Mouse (Mus musculus): ENCODE results near the gene Serpina6.

Gene Serpina6

DNA sequence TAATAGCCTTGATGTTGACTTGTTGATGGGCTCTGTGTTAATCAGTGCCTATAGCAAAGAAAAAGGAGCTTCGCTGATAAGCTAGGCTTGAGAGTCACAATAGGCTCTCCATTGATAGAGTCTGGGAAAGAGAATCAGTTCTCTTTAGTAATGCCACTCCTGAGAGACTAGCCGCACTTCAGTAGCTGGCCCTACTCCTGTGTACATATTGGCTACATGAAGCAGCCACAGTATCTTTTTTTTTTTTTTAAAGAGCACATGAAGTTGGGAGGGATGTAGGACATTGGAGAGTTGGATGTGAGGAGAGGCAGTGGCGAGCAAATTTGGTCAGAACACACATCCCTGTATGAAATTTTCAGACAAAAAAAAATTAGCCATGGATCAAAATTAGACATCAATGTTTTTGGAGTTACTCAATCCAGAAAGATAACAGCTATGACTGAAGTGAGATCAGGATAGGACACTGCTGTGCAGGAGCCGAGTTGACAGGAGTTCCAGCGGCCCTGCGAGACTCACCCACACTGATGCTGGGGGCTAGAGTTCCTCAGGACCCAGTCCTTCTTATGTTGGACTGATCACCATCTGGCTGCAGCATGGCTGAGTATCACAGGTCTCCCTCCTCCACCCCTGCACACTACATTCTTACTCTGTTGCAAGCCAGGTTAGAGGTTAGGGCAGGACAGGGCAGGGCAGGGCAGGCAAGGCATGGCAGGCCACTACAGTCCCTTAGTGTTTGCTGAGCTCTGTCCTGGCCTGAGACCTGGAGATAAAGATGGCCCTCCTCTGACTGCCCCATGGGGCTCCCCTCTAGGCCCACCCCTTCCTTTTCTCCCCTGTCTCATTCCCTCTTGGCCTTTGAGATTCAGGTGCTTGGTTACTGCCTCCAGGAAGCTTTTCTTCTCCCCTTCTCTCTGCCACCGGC lies 1.6 kb downstream of the Serpina6 start:
- no peak for DNase-seq (ENCODE audit: low read depth)

- no peak for DNase-seq (ENCODE audit: low read depth)
Measured at GRCm38 (mm10) chr12:103653836-103654235, 3.2 kb downstream of the Serpina6 start.

DNA sequence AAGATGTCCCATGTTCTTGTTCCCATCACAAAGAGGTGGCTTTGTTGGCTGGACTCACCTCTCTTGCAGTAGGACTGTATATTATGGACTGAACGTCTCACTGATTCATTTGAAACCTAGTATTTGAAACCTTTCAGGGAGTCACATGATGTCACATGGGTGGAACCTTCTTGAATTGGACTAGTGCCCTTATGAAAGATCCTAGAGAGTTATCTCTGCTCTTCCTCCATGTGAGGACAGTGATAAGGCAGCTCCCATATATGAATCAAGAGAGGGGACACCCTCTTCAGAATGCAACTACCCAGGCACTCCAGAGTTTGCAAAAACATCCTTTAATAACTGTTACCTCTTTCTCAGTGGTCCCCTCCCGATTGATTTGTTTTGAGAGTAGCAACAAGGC lies 10.7 kb downstream of the Serpina6 start:
- no peak for DNase-seq (ENCODE audit: low read depth)

DNA sequence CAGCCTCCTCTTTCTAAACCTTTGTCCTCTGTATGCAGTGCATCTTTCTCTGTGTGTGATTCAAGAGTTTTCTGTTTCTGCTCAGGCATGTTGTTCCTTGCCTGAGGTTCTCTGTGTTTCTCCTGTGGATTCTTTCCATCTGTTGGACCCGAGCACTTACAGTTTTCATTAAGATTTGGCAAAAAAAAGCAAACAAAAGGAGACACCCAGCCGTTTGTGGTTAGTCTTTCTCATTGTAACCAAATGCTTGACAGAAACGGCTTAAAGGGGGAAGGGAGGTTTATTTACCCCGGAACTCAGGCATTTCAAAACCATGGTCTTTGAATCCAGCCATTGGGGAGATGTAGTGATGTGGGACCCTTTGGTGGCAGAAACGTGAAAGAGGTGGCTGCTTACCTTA lies 12.4 kb downstream of the Serpina6 start:
- DNase-seq (ENCODE audit: low read depth): no peak

DNA sequence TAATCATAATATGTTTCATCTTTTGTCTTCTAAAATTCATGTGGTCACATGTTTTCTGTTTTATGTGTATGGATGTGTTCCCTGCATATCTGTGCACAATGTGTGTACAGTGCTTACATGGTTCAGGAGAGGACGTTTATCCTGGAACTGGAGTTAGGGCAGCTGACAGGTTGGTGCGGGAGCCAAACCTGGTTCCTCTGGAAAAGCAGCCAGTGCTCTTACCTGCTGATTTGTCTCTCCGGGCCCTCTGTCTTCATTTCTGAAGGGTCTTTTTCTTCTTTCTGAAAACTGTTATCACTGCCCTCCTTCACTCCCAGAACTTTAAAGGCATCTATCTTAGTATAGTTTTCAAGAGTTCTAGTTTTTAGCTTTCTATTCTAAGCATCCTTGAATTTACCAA lies 13.2 kb downstream of the Serpina6 start:
- no peak for DNase-seq (ENCODE audit: low read depth)

- no peak for DNase-seq (ENCODE audit: low read depth)
Measured at GRCm38 (mm10) chr12:103643336-103643735, 13.7 kb downstream of the Serpina6 start.

DNA sequence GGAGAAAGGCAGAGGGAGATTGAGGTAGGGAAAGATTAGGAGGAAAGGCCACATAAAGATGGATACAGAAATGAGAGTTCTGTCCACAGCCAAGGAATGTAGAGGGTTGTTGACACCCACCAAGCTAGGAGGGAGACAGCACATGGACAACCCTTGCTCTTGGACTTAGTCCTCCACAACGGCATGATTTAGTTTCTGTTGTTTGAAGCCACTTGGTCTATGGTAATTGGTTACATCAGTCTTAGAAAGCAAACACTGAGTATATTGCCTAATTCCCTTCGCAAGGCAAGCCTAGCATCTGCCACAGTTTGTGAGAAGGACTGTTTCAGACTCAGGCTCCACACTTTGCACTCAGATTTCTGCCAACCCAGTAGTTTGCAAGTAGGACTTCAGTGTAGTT lies 21.2 kb downstream of the Serpina6 start:
- no peak for DNase-seq (ENCODE audit: low read depth)

DNA sequence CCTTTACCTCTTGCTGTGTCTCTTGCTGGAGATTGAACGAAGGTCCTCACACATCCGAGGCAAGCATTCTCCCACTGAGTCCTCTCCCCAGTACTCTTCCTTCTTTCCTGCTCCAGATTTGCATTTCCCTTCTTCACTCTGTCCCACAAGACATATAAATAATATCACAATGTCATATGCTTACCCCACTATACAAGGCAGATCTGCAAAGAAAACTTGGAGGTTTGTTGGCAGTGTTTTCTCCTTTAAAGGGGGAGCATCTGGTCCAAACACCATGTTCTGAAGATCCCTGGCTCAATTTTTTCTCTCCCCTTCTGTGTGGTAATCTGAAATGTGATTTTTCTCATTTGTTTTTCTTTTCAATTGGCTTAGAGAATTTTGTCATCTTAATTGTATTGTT lies 22.6 kb downstream of the Serpina6 start:
- no peak for DNase-seq (ENCODE audit: low read depth)

- no peak for DNase-seq (ENCODE audit: low read depth)
Measured at GRCm38 (mm10) chr12:103631203-103631612, 25.8 kb downstream of the Serpina6 start, which contains the start of gene Serpina10. Gene Serpina10 (minus strand): TSS chr12:103631444.

DNA sequence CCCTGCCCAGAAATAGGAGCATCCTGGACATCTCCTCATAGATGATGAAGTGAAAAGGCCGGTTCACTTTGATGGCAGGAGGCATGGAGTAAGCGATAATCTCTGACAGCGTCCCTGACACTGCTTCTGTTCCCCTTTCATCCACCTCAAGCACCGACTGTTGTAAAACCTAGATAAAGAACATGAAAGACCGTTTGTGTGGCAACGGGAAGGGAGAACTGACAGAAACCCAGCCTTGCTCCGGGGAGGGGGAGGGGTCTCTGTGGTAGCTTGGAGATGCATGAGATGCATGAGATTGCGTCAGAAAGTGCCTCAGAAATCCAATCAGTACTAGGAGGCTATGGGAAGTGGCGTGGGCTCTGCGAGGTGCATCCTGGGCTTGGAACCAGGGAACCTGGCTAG lies 40.2 kb downstream of the Serpina6 start:
- no peak for DNase-seq (ENCODE audit: low read depth)

- DNase-seq (ENCODE audit: low read depth): no peak
Measured at GRCm38 (mm10) chr12:103615734-103616133, 41.3 kb downstream of the Serpina6 start.

GRCm38 (mm10) chr12:103615141-103615540 lies 41.9 kb downstream of the Serpina6 start:
- DNase-seq (ENCODE audit: low read depth): no peak

DNA sequence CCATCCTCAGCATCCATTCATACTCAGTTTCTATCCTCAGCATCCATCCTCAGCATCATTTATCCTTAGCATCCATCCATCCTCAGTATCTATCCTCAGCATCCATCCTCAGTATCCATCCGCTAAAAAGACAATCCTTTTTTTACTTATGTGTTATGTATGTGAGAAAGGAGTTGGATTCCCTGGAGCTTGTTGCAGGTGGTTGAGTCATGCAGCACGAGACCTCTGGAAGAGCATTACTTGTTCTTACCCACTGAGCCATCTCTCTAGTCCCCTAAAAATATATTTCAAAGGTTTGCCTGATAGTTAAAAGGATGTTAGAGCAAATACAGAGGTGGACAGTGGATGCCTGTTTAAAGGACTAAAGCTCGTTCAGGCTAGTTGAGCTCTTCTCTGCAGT lies 55.2 kb downstream of the Serpina6 start:
- DNase-seq (ENCODE audit: low read depth): no peak

- no peak for DNase-seq (ENCODE audit: low read depth)
Measured at GRCm38 (mm10) chr12:103600364-103600763, 56.6 kb downstream of the Serpina6 start.

DNA sequence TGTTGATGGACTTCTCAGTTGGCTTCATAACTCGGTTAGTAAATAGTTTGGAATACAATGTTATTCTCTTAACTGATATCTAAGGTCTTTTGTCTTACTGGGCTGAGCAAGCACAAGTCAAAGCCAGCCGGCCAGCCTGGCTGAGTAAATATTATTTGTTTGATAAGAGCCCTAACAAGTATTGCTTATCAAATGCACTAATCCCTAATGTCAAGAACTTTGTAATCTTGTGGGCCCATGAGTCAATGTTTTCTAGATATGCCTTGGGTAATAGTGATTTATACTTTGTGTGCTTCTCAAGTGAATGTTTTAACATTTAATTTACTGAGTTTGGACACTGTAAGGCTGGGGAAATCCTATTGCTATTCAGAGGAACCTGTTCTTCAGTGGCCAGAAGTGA lies 58.6 kb downstream of the Serpina6 start:
- no peak for DNase-seq (ENCODE audit: low read depth)
